Mouse (Mus musculus) embryonic fibroblast, embryonic 13.5 days (primary cell): ENCODE measurements around the gene Cxcl14.

Experiments
- CTCF ChIP-seq: IDR thresholded peaks from 2 replicates; pipeline ENCODE4 v1.5.1; 2011; ENCODE audit warnings: mild to moderate bottlenecking, control low read depth, low read length, moderate library complexity, borderline replicate concordance; ENCODE audit not compliant: insufficient read depth
- POLR2A ChIP-seq: IDR thresholded peaks from 2 replicates; pipeline ENCODE4 v1.6.1; 2011; ENCODE audit warnings: low read depth, mild to moderate bottlenecking, control low read depth, low read length, moderate library complexity

- TF ChIP-seq CTCF (no peak), POLR2A (no peak)
Measured at GRCm38 (mm10) chr13:56256716-56257299, 39.5 kb downstream of the Cxcl14 start.
